Mouse (Mus musculus): ENCODE results near the gene Adam12. TPM values are rescaled to one million over a fixed set of nuclear protein-coding genes. Genes with fewer than 3 reads are reported as not detected.

Gene Adam12
- polyA plus RNA-seq, 1 experiment from 2014 or later, result 4.8 TPM

GRCm38 (mm10) chr7:134173442-134174090 is 58.4 kb downstream of the Adam12 start:
- ATAC-seq (ENCODE audit: insufficient number of reproducible peaks, insufficient read depth, low FRiP score, low TSS enrichment), result no peak
- whole genome bisulfite sequencing, result 75% methylated on average over 14 of the region's 14 CpGs
- no peaks in the 10 kb centered on the region for H3K36me3 ChIP-seq

GRCm38 (mm10) chr7:134170180-134170910 is 61.6 kb downstream of the Adam12 start:
- Histone ChIP-seq H3K27ac (no peak overlapping the region), H3K4me2 (replicated peaks) (no peak overlapping the region), H3K27me3 (no peaks in the 10 kb centered on the region), H3K4me1 (0 out of 2 replicates have a peak, but pooled peaks cover 7% of the 10 kb centered on the region), H3K36me3 (no peaks in the 10 kb centered on the region), H3K9ac (no peak overlapping the region), H3K9me3 (no peaks in the 10 kb centered on the region), H3K4me3 (no peak overlapping the region)
- ATAC-seq (ENCODE audit: insufficient number of reproducible peaks, insufficient read depth, low FRiP score, low TSS enrichment), result no peak
- 84% methylated on average over 9 of the region's 9 CpGs for WGBS

More at GRCm38 (mm10) chr7:134173442-134174090, 58.4 kb downstream of the Adam12 start:
- no peaks in the 10 kb centered on the region for H3K9me3 ChIP-seq
- no peak overlapping the region for H3K9ac ChIP-seq
- no peak overlapping the region for H3K4me2 ChIP-seq (replicated peaks)
- H3K27me3 ChIP-seq, result no peaks in the 10 kb centered on the region
- no peak overlapping the region for H3K4me3 ChIP-seq
- no peaks in the 10 kb centered on the region for H3K4me1 ChIP-seq
- H3K27ac ChIP-seq, result no peak overlapping the region

GRCm38 (mm10) chr7:134169780-134170179 is 62.2 kb downstream of the Adam12 start:
- H3K4me3 ChIP-seq, result no peak overlapping the region
- H3K9ac ChIP-seq, result no peak overlapping the region
- ATAC-seq (ENCODE audit: insufficient number of reproducible peaks, insufficient read depth, low FRiP score, low TSS enrichment), result no peak
- H3K9me3 ChIP-seq, result no peaks in the 10 kb centered on the region
- 0 out of 2 replicates have a peak, but pooled peaks cover 7% of the 10 kb centered on the region for H3K4me1 ChIP-seq
- 81% methylated on average over 2 of the region's 2 CpGs for WGBS
- no peak overlapping the region for H3K27ac ChIP-seq
- no peaks in the 10 kb centered on the region for H3K36me3 ChIP-seq
- H3K27me3 ChIP-seq, result no peaks in the 10 kb centered on the region
- no peak overlapping the region for H3K4me2 ChIP-seq (replicated peaks)

GRCm38 (mm10) chr7:134167586-134167985 is 64.4 kb downstream of the Adam12 start:
- ATAC-seq (ENCODE audit: insufficient number of reproducible peaks, insufficient read depth, low FRiP score, low TSS enrichment), result peak; percentile 69; the same call in 1 of the 2 replicates
- Histone ChIP-seq H3K9ac (no peak overlapping the region), H3K9me3 (no peaks in the 10 kb centered on the region), H3K4me1 (0 out of 2 replicates have a peak, but pooled peaks cover 7% of the 10 kb centered on the region), H3K4me3 (no peak overlapping the region), H3K27ac (no peak overlapping the region), H3K36me3 (no peaks in the 10 kb centered on the region), H3K27me3 (no peaks in the 10 kb centered on the region), H3K4me2 (replicated peaks) (no peak overlapping the region)
- WGBS, result 14% methylated on average over 3 of the region's 3 CpGs

GRCm38 (mm10) chr7:134163751-134164150 is 68.2 kb downstream of the Adam12 start:
- no peaks in the 10 kb centered on the region for H3K9me3 ChIP-seq
- H3K9ac ChIP-seq, result no peak overlapping the region
- H3K27ac ChIP-seq, result no peak overlapping the region
- H3K4me1 ChIP-seq, result 0 out of 2 replicates have a peak, but pooled peaks cover 7% of the 10 kb centered on the region
- no peak overlapping the region for H3K4me3 ChIP-seq
- H3K36me3 ChIP-seq, result no peaks in the 10 kb centered on the region
- H3K4me2 ChIP-seq (replicated peaks), result no peak overlapping the region
- WGBS, result 89% methylated on average over 2 of the region's 2 CpGs
- ATAC-seq (ENCODE audit: insufficient number of reproducible peaks, insufficient read depth, low FRiP score, low TSS enrichment), result no peak
- H3K27me3 ChIP-seq, result no peaks in the 10 kb centered on the region

- H3K9me3 ChIP-seq, result no peaks in the 10 kb centered on the region
- 49% methylated on average over 6 of the region's 6 CpGs for WGBS
- 0 out of 2 replicates have a peak, but pooled peaks cover 7% of the 10 kb centered on the region for H3K4me1 ChIP-seq
- H3K36me3 ChIP-seq, result no peaks in the 10 kb centered on the region
- no peak overlapping the region for H3K4me2 ChIP-seq (replicated peaks)
- H3K27me3 ChIP-seq, result no peaks in the 10 kb centered on the region
- ATAC-seq (ENCODE audit: insufficient number of reproducible peaks, insufficient read depth, low FRiP score, low TSS enrichment), result no peak
- no peak overlapping the region for H3K9ac ChIP-seq
- H3K4me3 ChIP-seq, result no peak overlapping the region
- H3K27ac ChIP-seq, result no peak overlapping the region
Measured at GRCm38 (mm10) chr7:134162886-134163285, 69.1 kb downstream of the Adam12 start.

GRCm38 (mm10) chr7:134159608-134160007 is 72.3 kb downstream of the Adam12 start:
- no peak for ATAC-seq (ENCODE audit: insufficient number of reproducible peaks, insufficient read depth, low FRiP score, low TSS enrichment)
- H3K4me1 ChIP-seq, result no peaks in the 10 kb centered on the region
- H3K27me3 ChIP-seq, result no peaks in the 10 kb centered on the region
- H3K9me3 ChIP-seq, result no peaks in the 10 kb centered on the region
- H3K27ac ChIP-seq, result no peak overlapping the region
- H3K4me3 ChIP-seq, result no peak overlapping the region
- no peak overlapping the region for H3K9ac ChIP-seq
- no peaks in the 10 kb centered on the region for H3K36me3 ChIP-seq
- no peak overlapping the region for H3K4me2 ChIP-seq (replicated peaks)
- 79% methylated on average over 7 of the region's 7 CpGs for WGBS

GRCm38 (mm10) chr7:134151330-134151729 is 80.6 kb downstream of the Adam12 start:
- Histone ChIP-seq H3K4me1 (no peaks in the 10 kb centered on the region), H3K27ac (no peak overlapping the region), H3K4me2 (replicated peaks) (no peak overlapping the region), H3K9ac (no peak overlapping the region), H3K9me3 (no peaks in the 10 kb centered on the region), H3K36me3 (no peaks in the 10 kb centered on the region), H3K4me3 (no peak overlapping the region), H3K27me3 (no peaks in the 10 kb centered on the region)
- ATAC-seq (ENCODE audit: insufficient number of reproducible peaks, insufficient read depth, low FRiP score, low TSS enrichment), result no peak
- 76% methylated on average over 4 of the region's 4 CpGs for WGBS

- Histone ChIP-seq H3K4me1 (no peaks in the 10 kb centered on the region), H3K9ac (no peak overlapping the region), H3K4me3 (no peak overlapping the region), H3K9me3 (no peaks in the 10 kb centered on the region), H3K36me3 (no peaks in the 10 kb centered on the region), H3K27ac (no peak overlapping the region), H3K4me2 (replicated peaks) (no peak overlapping the region), H3K27me3 (no peaks in the 10 kb centered on the region)
- ATAC-seq (ENCODE audit: insufficient number of reproducible peaks, insufficient read depth, low FRiP score, low TSS enrichment), result no peak
- WGBS, result 91% methylated on average over 8 of the region's 8 CpGs
Measured at GRCm38 (mm10) chr7:134150305-134150704, 81.6 kb downstream of the Adam12 start.

GRCm38 (mm10) chr7:134149351-134149750 is 82.6 kb downstream of the Adam12 start:
- H3K36me3 ChIP-seq, result no peaks in the 10 kb centered on the region
- no peak overlapping the region for H3K4me3 ChIP-seq
- H3K27me3 ChIP-seq, result no peaks in the 10 kb centered on the region
- H3K27ac ChIP-seq, result no peak overlapping the region
- H3K4me2 ChIP-seq (replicated peaks), result no peak overlapping the region
- H3K4me1 ChIP-seq, result no peaks in the 10 kb centered on the region
- H3K9me3 ChIP-seq, result no peaks in the 10 kb centered on the region
- no peak for ATAC-seq (ENCODE audit: insufficient number of reproducible peaks, insufficient read depth, low FRiP score, low TSS enrichment)
- WGBS, result 70% methylated on average over 6 of the region's 6 CpGs
- no peak overlapping the region for H3K9ac ChIP-seq

GRCm38 (mm10) chr7:134147561-134147960 is 84.4 kb downstream of the Adam12 start:
- Histone ChIP-seq H3K9me3 (no peaks in the 10 kb centered on the region), H3K4me3 (no peak overlapping the region), H3K4me2 (replicated peaks) (no peak overlapping the region), H3K27me3 (no peaks in the 10 kb centered on the region), H3K36me3 (no peaks in the 10 kb centered on the region), H3K4me1 (no peaks in the 10 kb centered on the region), H3K27ac (no peak overlapping the region), H3K9ac (no peak overlapping the region)
- 90% methylated on average over 3 of the region's 3 CpGs for WGBS
- ATAC-seq (ENCODE audit: insufficient number of reproducible peaks, insufficient read depth, low FRiP score, low TSS enrichment), result no peak

GRCm38 (mm10) chr7:134146821-134147220 is 85.1 kb downstream of the Adam12 start:
- Histone ChIP-seq H3K4me3 (no peak overlapping the region), H3K27ac (no peak overlapping the region), H3K4me1 (no peaks in the 10 kb centered on the region), H3K4me2 (replicated peaks) (no peak overlapping the region), H3K9me3 (no peaks in the 10 kb centered on the region), H3K27me3 (no peaks in the 10 kb centered on the region), H3K36me3 (no peaks in the 10 kb centered on the region), H3K9ac (no peak overlapping the region)
- ATAC-seq (ENCODE audit: insufficient number of reproducible peaks, insufficient read depth, low FRiP score, low TSS enrichment), result no peak
- 97% methylated on average over 2 of the region's 2 CpGs for WGBS

All from embryonic facial prominence, embryonic 12.5 days (tissue).